Mouse (Mus musculus): ENCODE measurements around the gene Plekhg1.

Plekhg1 gene

DNA sequence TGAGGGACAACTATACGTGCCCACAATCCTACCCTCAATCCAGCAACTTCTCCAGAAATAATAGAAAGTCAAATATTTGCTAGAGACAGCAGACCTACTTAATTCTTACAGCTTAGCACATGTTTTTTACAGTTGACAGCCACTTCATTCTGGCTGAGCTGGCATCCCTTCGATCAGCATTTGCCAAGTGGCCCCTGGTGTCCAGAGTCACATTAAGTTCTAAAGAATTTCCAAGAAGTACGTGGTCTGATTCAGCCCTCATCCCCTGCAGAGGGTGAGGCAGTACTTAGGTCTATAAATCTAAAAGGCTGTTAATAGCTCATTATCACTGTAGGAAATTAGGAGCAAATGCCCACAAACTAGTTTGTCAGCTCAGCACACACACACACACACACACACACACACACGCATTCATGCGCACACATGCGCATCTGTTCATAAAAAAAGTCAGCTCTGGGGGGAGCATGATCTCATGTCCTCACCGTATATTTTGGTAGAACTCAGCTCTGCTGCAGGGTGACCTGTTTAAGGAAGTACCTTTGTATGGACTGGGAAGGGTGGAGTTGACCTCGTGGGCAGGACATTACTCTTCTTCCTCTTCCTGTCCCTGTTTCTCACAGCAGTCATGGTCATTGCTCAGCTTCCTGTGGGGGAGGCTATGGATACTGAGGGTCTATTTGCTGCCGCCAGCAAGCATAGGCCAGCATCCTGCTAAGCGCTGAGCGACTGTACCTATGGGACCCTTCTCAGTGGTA lies 91.6 kb downstream of the Plekhg1 start:
- DNase-seq: peak; percentile 97

DNA sequence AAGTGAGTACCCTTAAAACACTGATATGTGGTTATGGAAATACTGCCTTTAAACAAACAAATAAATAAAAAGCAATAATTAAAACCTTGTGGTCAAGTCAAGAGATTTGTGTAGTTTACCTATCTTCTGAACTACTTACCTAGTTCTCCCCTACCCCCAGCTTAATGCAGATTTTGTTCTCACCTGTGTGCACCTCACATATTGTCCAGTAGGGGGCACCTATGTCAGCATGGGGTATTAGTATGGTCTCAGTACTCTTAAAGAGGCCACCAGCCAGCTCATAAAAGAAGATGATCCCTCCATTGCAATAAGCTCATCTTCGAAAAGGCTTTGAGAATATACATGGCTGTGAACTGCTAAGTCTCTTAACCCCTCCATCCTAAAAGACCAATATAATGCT lies 93.9 kb downstream of the Plekhg1 start:
- DNase-seq: no peak

DNA sequence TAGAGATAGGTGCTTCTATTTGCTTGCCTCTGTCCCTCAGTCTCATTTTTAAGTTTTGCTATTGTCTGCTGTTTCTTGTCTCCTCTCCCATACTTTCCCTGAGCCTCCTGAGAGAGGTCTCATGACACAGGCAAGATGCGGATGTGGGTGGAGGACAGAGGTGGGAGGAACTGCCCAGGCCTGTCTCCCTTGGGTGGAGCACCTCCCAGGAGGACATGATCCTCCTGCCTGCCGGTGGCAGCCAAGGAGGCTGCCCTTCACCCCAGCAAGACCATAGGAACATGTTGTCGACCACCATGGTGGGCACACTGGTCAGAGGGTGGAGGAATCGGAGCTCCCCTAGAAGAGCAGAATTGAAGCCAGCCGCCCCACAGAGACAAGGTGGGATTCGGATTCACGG lies 94.5 kb downstream of the Plekhg1 start:
- peak; percentile 96 for DNase-seq

DNA sequence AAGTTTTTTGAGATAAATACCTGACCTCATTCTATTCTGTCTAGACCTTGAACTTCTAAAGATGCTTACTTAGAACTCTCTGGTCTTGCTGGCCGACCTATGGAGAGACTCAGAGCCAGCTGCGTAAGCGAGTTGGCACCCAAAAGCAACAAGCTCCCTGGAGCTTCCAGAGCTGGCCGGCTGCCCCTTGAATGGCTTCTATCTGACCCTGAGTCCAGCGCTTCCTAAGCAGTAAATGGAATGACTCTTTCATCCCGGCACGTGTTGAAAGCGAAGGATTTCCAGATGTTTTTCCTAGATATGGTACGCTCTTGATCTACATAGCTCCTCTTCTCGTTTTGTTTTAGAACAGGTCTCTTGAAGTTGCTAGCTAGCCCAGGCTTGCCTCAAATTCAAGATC lies 95.5 kb downstream of the Plekhg1 start:
- peak; percentile 96 for DNase-seq

- DNase-seq: peak; percentile 29
Measured at GRCm38 (mm10) chr10:3839748-3840432, 99.7 kb downstream of the Plekhg1 start.

DNA sequence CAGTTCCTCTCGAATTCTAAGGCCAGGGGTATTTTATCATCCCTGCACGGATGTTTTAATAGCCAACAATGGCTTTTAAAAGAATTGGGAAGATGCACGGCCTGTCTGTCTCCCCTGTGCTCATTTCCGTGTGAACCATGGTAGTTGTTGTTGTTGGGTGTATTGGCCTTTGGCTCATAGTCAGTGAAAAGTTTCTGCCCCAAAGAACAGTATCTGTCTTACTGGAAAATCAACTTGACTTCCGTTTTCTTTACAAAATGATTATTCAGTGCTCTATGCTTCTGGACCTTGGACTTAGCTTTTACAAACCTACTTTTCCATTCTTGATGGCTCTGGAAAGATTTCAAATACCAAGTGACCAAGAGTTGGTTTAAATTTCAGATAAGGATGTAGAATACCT lies 104.3 kb downstream of the Plekhg1 start:
- DNase-seq: no peak

GRCm38 (mm10) chr10:3847021-3847420 lies 106.9 kb downstream of the Plekhg1 start:
- DNase-seq: peak; percentile 91

DNA sequence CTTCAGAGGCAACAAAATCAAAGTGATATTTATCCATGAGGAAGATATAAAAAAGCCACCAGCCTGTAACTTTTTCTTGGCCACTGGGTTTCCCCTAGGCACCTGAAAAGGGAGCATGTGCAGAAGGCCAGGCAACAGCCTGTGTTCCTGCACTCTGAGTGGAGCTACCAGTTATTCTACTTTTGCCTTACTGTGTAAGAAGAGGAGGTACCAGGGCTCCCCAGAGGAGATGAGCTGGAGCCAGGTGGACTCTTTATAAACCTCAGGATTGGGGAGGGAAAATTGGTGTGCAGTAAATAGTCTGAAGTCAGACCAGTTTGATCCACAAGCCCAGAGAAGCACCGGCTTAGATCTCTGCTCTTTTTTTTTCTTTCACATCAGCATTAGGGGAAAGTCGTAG lies 111.3 kb downstream of the Plekhg1 start:
- no peak for DNase-seq

- no peak for DNase-seq
Measured at GRCm38 (mm10) chr10:3852733-3853132, 112.6 kb downstream of the Plekhg1 start.

DNA sequence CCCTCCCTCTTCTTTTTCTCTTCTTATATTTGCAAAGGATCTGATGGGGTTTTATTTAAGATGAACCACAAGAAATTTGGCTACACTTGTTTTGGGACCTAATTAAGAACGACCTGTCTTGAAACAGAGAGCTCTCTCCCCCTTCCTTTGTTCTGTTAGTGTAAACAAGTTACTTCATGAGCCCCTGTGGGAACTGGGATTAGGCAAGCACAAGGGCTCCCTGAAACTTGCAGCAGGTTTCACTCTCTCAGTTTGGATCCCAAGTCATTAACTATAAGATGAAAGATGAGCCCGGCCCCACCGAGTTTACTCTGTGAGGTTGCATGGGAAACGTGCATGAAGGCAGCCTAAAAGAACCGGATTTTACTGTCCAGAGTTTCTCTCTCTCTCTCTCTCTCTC lies 117.7 kb downstream of the Plekhg1 start:
- no peak for DNase-seq

DNA sequence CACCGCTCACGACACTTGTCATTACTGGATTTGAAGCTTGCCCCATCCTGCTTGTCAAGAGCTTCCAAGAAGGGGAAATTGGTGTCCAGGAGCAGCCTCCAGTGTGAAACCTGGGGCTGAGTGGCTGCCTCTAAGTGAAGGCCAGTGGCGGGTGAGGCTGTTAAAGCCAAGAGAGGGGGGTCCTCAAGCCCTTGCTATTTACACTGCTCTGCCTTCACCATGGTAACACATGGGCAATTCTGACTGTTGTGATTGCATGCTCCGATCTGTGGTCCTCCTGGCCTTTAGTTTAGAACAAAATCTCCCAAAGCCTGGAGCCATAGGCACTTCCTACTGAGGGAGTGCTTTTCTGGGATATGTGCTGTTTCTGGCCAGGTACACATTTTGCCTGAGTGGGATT lies 118.3 kb downstream of the Plekhg1 start:
- DNase-seq: no peak

GRCm38 (mm10) chr10:3858961-3859714 lies 119.0 kb downstream of the Plekhg1 start:
- peak; percentile 97 for DNase-seq

DNA sequence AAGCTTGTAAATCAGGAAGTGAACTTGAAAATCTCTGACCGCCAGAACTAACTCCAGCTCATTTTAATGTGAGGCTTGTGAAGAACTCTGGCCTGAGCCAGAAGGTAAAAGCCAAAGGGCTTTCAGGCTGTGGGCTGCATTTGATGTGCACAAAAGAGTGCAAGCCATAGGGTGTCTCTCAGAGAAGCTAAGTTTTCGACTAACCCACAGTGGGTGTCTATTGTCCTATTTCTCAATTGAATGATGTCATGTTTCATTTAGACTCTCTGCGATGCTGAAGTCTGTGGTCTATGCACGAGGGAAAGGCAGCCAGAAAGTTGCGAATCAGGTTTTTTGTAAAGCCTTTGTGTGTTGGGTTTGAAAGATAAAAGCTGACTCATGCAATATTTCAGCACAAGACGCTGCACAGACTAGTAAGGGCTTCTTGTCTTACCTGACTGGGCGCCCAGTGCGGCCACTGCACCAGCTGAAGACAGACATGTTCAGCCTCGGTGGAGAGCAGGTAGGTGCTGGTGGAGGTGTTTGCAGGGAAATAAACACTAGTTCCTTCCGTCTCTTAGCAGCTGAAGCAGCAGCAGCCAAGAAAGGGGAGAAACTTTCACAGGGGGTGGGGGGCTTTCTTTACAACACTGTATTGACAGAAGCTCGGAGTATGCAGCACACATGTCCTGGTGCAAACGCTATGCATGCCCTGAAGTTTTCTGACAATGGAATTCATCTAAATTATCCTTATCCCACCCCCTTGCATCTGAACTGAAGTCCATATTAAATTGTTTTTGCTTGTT lies 123.4 kb downstream of the Plekhg1 start:
- DNase-seq: no peak

DNA sequence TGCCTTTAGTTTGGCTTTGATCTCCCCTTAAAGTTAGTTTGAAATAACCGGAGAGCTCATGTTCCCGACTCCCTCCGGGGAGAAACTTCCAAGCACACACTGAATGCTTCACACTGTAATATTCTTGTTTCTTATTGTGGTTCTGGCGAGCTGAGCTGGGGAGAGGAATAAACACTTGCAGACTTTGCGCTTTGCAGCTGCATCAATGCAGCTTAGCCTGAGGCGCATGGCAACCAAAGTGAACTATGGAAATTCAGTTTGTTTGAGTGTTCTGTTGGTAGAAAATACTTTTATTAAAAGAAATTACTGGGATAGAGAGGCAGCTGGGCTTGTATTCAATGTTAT lies 124.0 kb downstream of the Plekhg1 start:
- DNase-seq: no peak

- DNase-seq: no peak
Measured at GRCm38 (mm10) chr10:3867298-3867697, 127.1 kb downstream of the Plekhg1 start.

GRCm38 (mm10) chr10:3870828-3871227 lies 130.7 kb downstream of the Plekhg1 start:
- DNase-seq: no peak

DNA sequence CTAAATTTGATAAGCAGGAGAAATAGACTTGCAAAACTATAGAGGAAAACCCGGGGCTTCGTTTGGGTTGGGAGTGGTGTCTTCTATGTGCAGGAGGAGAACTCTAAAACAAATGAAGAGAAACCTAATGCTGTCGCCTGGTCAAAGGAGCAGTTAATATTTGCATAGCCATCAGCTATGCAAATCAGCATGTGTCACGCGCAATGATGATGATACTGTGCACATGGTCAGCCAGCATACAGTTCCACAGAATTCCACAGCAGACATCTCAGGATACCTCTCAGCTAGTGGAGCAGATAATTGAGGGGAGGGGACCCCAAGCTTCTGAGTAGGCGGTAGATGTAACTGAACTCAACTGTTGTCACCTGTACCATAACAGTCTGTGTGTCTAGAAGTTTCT lies 133.3 kb downstream of the Plekhg1 start:
- DNase-seq: no peak

DNA sequence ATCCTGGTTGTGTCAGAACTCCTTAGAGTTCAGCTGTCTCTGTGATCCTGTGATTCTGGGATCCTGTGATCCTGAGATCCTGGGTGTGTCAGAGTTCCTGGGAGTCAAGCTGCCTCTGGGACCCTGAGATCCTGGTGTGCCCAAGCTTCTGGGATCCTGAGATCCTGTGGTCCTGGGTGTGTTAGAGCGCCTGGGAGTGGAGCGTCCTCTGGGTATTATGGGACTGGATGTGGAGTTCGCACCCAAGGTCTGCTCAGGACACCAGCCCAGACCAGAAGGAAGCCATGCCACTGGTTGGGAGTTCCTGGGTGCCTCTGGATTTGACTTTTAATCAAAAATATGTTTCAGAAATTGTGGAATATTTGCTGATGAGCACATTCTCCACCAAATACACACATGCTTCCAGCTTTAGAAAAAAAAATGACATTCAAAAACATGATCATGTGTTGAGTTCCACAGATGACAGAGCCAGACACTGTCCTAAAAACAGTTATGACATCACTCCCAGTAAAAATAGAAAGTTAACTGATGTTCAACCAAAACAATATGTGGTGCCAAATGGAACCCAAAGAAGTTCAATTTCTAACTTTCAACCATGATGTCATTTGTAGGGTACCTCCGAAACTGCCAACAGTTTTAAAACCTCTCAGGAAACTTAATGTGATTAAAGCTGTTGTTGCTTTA lies 137.8 kb downstream of the Plekhg1 start:
- DNase-seq: peak; percentile 90

GRCm38 (mm10) chr10:3881179-3881578 lies 141.0 kb downstream of the Plekhg1 start:
- no peak for DNase-seq

- DNase-seq: peak; percentile 85
Measured at GRCm38 (mm10) chr10:3888510-3888909, 148.3 kb downstream of the Plekhg1 start.

- no peak for DNase-seq
Measured at GRCm38 (mm10) chr10:3891381-3892263, 151.5 kb downstream of the Plekhg1 start.
